Mouse (Mus musculus): Measurements from ENCODE around the gene Greb1.

The Greb1 gene

DNA sequence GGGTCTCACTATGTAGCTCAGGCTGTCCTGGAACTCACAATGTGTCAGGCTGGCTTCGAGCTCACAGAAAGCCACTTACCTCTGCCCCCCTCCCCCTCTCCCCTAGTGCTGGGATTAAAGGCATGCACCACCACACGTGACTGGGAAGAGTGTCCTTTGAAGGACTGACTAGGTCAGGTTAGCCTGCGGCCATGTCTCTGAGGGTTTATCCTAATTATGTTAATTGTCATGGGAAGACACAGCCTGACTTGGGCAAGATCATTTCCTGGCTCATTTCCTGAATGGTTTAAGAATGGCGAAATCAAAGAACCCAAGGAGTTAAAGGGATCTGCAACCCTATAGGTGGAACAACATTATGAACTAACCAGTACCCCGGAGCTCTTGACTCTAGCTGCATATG, 105.9 kb downstream of the Greb1 start:
- no peak for DNase-seq (ENCODE audit: low spot score)

- DNase-seq (ENCODE audit: low spot score): no peak
These were observed 110.1 kb downstream of the Greb1 start for GRCm38 (mm10) chr12:16690631-16691030.

DNA sequence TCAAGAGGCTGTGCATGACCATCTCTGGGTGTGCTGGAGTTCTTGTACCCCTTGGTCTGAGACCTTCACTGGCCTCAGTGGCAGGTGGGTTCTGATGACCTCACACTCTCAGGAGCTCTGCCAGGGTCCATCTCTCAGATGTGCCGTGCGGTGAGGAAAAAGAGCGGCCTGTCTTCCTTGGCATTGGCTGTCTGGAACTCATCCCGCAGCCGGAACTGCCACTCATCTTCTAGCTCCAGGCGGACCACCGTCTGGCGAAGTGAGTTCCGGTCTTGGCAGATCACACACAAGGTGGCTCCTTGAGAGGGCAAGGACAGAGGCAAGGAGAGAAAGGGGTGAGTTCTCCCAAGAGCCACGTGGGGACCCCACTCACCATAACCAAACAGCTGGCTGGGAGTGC, 128.4 kb downstream of the Greb1 start:
- no peak for DNase-seq (ENCODE audit: low spot score)

DNA sequence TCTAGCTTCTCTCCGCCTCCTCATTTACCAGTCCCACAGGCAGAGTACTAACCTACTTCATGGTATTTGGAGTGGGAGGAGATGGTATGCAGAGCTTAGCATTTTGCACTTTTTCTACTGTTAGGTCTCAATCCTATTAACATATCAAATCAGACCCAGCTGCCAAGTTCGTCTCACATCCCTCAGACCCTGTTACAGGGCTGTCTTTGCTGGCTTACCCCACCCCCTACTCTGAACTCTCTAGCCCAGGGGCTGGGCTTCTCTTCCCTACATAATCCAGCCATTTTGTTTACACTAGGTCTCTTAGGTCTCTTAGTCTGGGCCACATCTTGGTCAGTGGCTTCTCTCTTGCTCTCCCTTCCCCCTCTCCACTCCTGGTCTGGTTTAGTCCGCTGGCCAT, 131.5 kb downstream of the Greb1 start:
- no peak for DNase-seq (ENCODE audit: low spot score)

GRCm38 (mm10) chr12:16665022-16665421, 135.7 kb downstream of the Greb1 start:
- no peak for DNase-seq (ENCODE audit: low spot score)

GRCm38 (mm10) chr12:16662955-16663585, 137.6 kb downstream of the Greb1 start:
- DNase-seq (ENCODE audit: low spot score): peak; percentile 36

DNA sequence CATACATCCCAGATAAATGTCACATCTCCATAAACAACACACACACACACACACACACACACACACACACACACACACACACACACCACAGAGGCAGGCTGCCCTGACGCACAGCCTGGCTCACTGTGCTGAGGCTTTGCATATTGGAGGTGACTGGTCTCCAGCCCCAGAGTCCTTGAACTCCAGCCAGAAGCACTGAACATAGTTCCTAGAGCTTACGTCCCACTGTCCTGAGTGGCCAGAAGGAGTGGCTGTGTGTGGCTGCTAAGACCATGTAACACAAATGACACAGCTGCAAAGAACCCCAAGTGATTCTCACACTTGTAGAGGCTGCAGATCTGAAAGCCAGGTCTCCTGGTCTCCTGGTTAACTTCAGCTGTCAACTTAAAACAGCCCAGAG, 138.8 kb downstream of the Greb1 start:
- DNase-seq (ENCODE audit: low spot score): no peak

- DNase-seq (ENCODE audit: low spot score): no peak
These were observed 139.2 kb downstream of the Greb1 start for GRCm38 (mm10) chr12:16661459-16661858.

DNA sequence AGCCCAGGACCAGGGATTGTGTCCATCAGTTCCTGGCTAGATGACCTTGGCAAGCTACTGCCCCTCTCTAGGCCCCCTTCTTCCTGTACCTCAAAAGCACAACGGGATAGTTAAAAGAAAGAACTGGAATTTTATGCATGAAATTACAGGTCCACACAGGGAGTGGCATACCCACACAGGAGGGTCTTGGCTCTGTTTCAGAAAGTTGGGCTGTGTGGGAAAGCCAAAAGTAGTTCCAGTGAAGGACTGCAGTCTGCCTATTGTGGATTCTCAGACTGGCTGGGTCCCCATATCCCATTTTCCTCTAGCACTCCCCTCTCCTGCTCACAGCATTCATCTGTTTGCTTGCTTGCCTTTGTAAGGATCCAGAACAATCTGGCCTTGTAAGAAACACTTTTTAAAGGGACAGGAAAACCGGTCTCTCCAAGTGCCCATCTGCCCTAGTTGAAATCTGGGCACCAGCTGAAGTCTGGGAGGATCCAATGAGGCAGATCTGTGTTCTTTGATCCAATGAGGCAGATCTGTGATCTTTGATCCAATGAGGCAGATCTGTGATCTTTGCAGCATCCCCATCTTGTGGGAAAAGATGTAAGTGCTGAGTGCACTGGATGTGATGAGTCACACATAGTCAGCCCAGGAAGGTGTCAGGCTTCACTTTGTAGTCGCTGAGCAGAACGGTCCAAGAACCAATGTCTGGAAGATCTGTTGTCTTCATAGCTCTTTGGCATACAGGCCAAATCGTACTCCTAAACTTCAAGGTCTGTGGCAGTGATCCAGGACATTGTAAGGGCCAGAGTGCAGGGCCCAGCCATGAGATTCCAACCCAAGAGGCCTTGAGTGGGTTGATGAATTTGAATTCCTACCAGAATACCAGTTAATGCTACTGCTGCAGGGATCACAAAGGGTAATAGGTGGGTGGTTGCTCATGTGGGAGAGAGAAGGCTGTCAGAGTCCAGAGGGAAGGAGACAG, 143.5 kb downstream of the Greb1 start:
- no peak for DNase-seq (ENCODE audit: low spot score)

GRCm38 (mm10) chr12:16655604-16656003, 145.1 kb downstream of the Greb1 start:
- no peak for DNase-seq (ENCODE audit: low spot score)

- peak; percentile 49 for DNase-seq (ENCODE audit: low spot score)
These were observed 147.2 kb downstream of the Greb1 start, which contains the start of gene Ntsr2 for GRCm38 (mm10) chr12:16653332-16654093. Gene Ntsr2, plus strand, starts transcription at chr12:16653382.

DNA sequence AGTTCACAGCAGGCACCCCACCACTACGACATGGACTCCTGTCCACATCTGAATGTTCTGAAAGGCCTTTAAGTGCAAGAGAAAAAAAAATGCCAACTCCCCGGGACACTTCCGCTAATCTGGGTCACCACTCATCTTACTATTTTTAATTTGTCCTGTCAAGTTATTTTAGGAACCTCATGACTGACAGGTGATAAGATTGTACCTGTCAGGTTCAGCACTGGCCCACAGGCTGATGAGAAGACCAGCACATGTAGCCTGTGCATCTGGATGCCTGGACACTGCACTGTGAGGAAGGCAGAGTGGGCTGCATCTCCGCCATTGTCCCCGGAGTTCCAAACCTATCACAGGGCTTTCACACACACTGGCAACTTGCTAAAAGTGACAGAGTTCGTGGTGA, 150.9 kb downstream of the Greb1 start:
- no peak for DNase-seq (ENCODE audit: low spot score)

GRCm38 (mm10) chr12:16648273-16648672, 152.4 kb downstream of the Greb1 start:
- no peak for DNase-seq (ENCODE audit: low spot score)

GRCm38 (mm10) chr12:16646780-16647409, 153.8 kb downstream of the Greb1 start:
- DNase-seq (ENCODE audit: low spot score): no peak

DNA sequence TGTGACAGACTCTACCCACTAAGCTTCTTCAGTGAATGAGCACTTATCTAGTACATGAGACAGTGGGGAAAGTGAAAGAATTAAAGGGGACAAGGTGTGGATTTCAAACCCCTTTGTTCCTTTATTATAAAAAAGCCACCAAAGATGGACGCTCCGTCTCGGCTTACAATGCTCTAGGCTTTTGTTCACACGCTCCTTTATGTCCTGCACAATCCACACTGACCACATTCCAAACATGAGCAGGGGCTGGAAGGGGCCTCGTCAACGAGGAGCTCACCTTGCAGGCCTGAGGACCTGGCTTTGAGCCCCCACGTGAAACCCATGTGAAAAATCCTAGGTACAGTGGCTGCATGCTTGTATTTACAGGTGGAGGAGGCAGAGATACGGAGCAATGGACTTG, 156.0 kb downstream of the Greb1 start:
- DNase-seq (ENCODE audit: low spot score): no peak

DNA sequence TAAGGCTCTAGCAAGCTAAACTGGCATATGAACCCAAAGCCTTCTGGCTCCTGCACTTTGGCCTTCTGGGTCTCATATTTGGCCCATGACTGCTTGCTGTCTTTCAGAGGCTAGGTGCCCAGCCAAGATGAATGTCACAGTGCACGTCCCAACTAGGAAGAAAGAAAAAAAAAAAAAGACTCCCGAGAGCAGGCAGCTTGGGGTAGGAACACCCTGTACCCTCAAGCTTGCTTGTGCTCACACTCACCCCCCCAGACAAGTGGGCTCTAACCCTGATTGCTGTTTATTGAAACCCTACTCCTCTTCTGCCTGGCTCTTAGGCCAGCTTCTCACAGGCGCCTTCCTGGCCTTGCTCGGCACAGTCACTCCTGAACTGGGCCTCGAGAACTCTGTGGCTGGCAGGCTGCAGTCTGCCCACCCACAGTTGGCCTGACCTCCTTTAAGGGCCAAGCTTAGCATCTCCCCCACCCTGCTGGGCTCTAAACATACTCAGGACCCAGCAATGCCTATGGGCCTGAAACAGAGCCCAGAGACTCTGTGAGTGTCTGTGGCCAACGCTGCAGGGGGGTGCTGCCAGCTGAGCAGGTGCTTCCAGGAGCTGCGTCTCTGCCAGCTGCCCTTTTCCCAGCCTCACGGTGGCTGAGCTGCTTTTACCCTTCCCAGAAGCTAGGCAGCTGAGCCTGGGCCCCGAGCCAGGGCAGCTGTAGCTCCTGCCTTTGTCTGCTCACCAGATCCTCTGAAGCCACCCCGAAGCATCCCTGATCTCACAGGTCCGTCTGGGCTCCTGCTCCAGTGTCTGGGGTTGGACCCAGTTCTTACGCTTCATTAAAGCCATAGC, 157.0 kb downstream of the Greb1 start:
- DNase-seq (ENCODE audit: low spot score): no peak

DNA sequence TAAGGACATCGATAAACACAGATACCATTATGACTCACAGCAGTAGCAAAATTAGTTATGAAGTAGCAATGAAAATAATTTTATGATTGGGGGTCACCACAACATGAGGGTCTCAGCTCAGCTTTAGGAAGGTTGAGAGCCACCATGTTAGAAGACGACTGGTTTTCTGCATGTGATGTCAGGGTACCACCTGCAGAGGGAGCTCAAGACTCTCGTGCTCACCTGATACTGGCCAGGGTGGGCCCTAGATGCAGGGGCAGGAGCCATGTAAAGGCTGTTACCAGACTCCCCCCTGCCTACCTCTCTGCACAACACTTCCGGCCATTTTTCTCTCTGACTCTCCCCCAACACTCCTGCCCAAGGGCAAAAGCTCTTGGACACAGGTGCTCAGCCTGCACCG, 158.7 kb downstream of the Greb1 start:
- DNase-seq (ENCODE audit: low spot score): no peak

- no peak for DNase-seq (ENCODE audit: low spot score)
These were observed 160.6 kb downstream of the Greb1 start for GRCm38 (mm10) chr12:16640075-16640474.

GRCm38 (mm10) chr12:16639078-16639771, 161.5 kb downstream of the Greb1 start:
- no peak for DNase-seq (ENCODE audit: low spot score)

- DNase-seq (ENCODE audit: low spot score): no peak
These were observed 164.9 kb downstream of the Greb1 start for GRCm38 (mm10) chr12:16635816-16636215.
